In genomic region chr17:84936301-84936700, GRCm38 (mm10) we compare ENCODE assay signal across 16 mouse cellular contexts. TPM values are rescaled to one million over a fixed set of nuclear protein-coding genes. Genes with fewer than 3 reads are reported as not detected.
DNase-seq lines count a peak whose midpoint lies in the region; ATAC-seq and TF ChIP-seq lines count a peak whose summit lies in the region.
"Had no signal": no experiment of that assay in that cellular context is flagged by ENCODE, and none has a peak within 500 bp of the region (broad histone marks: within the 10 kb centered on the region; RNA-seq: fewer than 3 reads in every experiment).

No protein-coding gene starts in this region.

- no peak overlapping the region for H3K4me3 ChIP-seq in liver, embryonic 12.5 days
- no peak overlapping the region for H3K4me3 ChIP-seq in liver, embryonic 11.5 days (ENCODE audit: low read depth, low read length)
- no peak overlapping the region for H3K4me3 ChIP-seq in liver, postnatal 0 days (ENCODE audit: low read depth, low read length)
- H3K4me3 ChIP-seq: embryonic facial prominence, embryonic 13.5 days; forebrain, embryonic 13.5 days; gastrocnemius, adult 2 months; intestine, embryonic 15.5 days; midbrain, embryonic 10.5 days had no signal

- no peaks in the 10 kb centered on the region for H3K27me3 ChIP-seq in liver, embryonic 12.5 days (replicated peaks)
- no peaks in the 10 kb centered on the region for H3K27me3 ChIP-seq in liver, embryonic 11.5 days (replicated peaks; ENCODE audit: control insufficient read depth, insufficient read depth, low read length)
- no peaks in the 10 kb centered on the region for H3K27me3 ChIP-seq in liver, postnatal 0 days (ENCODE audit: insufficient read depth, low read length)
- H3K27me3 ChIP-seq: embryonic facial prominence, embryonic 13.5 days; forebrain, embryonic 13.5 days; intestine, embryonic 15.5 days had no signal

- H3K4me2 ChIP-seq in liver, embryonic 12.5 days = peak overlapping the region; percentile 28
- H3K4me2 ChIP-seq in liver, embryonic 11.5 days = no peak overlapping the region
- H3K4me2 ChIP-seq in liver, postnatal 0 days (ENCODE audit: low read depth, low read length) = peak overlapping the region; percentile 9; the same call in 1 of the 2 replicates
- H3K4me2 ChIP-seq: embryonic facial prominence, embryonic 13.5 days; forebrain, embryonic 13.5 days; heart, embryonic 11.5 days; intestine, embryonic 15.5 days had no signal

- TF ChIP-seq CTCF in liver, postnatal 0 days (IDR thresholded peaks at IDR 0.05; ENCODE audit: low read depth) = no peak

- peaks cover 74% of the 10 kb centered on the region for H3K4me1 ChIP-seq in liver, embryonic 12.5 days
- H3K4me1 ChIP-seq in liver, embryonic 11.5 days (replicated peaks; ENCODE audit: control insufficient read depth, insufficient read depth, low read length) = peaks cover 18% of the 10 kb centered on the region
- H3K4me1 ChIP-seq in liver, postnatal 0 days (ENCODE audit: insufficient read depth) = peaks cover 37% of the 10 kb centered on the region
- H3K4me1 ChIP-seq: forebrain, embryonic 13.5 days; intestine, embryonic 15.5 days; midbrain, embryonic 10.5 days had no signal

- WGBS in liver, embryonic 12.5 days (ENCODE audit: insufficient replicate concordance) = 79% methylated on average over 9 of the region's 9 CpGs
- 67% methylated on average over 9 of the region's 9 CpGs for WGBS in liver, embryonic 11.5 days
- WGBS in liver, postnatal 0 days (ENCODE audit: insufficient replicate concordance) = 58% methylated on average over 9 of the region's 9 CpGs

- no peak for ATAC-seq in liver, embryonic 12.5 days
- ATAC-seq in liver, embryonic 11.5 days (replicated peaks; ENCODE audit: low FRiP score) = no peak
- ATAC-seq in liver, postnatal 0 days = no peak
- ATAC-seq: forebrain, embryonic 13.5 days; intestine, embryonic 15.5 days had no signal

- no peak for TF ChIP-seq EP300 in liver, postnatal 0 days (IDR thresholded peaks at IDR 0.05; ENCODE audit: low read depth)

- DNase-seq in embryo, embryonic 10.5 days (ENCODE audit: low spot score) = peak; percentile 12
- no peak for DNase-seq in embryo, embryonic 10 days (ENCODE audit: low spot score)
- DNase-seq in liver, embryonic 11.5 days (ENCODE audit: low spot score) = no peak
- DNase-seq in kidney, postnatal 25 days = peak; percentile 20 to 40
- DNase-seq in liver, postnatal 0 days = no peak
- DNase-seq in lung, postnatal 4 days = no peak
- DNase-seq in heart, postnatal 14 days = no peak
- DNase-seq: cerebellum, adult 8-10 months; gastrocnemius, adult 2 months; lung, postnatal 10 days had no signal

- H3K27ac ChIP-seq in liver, embryonic 12.5 days = peak overlapping the region; percentile 77
- H3K27ac ChIP-seq in liver, embryonic 11.5 days (ENCODE audit: low read depth, low read length) = no peak overlapping the region
- H3K27ac ChIP-seq in liver, postnatal 0 days (ENCODE audit: low read depth) = peak overlapping the region; percentile 60
- H3K27ac ChIP-seq: embryonic facial prominence, embryonic 13.5 days; forebrain, embryonic 13.5 days; gastrocnemius, adult 2 months; intestine, embryonic 15.5 days; midbrain, embryonic 10.5 days had no signal

- 0 out of 2 replicates have a peak overlapping the region, but pooled peaks have one; percentile 40 for H3K9ac ChIP-seq in liver, embryonic 12.5 days
- H3K9ac ChIP-seq in liver, embryonic 11.5 days (ENCODE audit: low read depth, low read length) = no peak overlapping the region
- peak overlapping the region; percentile 44 for H3K9ac ChIP-seq in liver, postnatal 0 days (replicated peaks)
- H3K9ac ChIP-seq: embryonic facial prominence, embryonic 13.5 days; forebrain, embryonic 13.5 days; intestine, embryonic 15.5 days had no signal

- H3K36me3 ChIP-seq in liver, embryonic 12.5 days = peaks cover 6% of the 10 kb centered on the region
- H3K36me3 ChIP-seq in liver, embryonic 11.5 days (ENCODE audit: control insufficient read depth, insufficient read depth, low read length) = no peaks in the 10 kb centered on the region
- H3K36me3 ChIP-seq in liver, postnatal 0 days (replicated peaks; ENCODE audit: insufficient read depth, low read length) = no peaks in the 10 kb centered on the region
- H3K36me3 ChIP-seq: embryonic facial prominence, embryonic 13.5 days; intestine, embryonic 15.5 days; midbrain, embryonic 10.5 days had no signal

- H3K9me3 ChIP-seq in liver, embryonic 12.5 days (replicated peaks) = peaks cover 16% of the 10 kb centered on the region
- peaks cover 7% of the 10 kb centered on the region; the same call in 1 of the 2 replicates for H3K9me3 ChIP-seq in liver, embryonic 11.5 days (ENCODE audit: control insufficient read depth, low read length)
- H3K9me3 ChIP-seq in liver, postnatal 0 days (ENCODE audit: low read length) = peaks cover 5% of the 10 kb centered on the region; the same call in 1 of the 2 replicates
- H3K9me3 ChIP-seq: embryonic facial prominence, embryonic 13.5 days; intestine, embryonic 15.5 days had no signal

- intact Hi-C loops in heart, postnatal 14 days (cut with DNase I) = no loop called here

RNA-seq across cellular contexts. Expression of gene Ppm1b, which starts 20.2 kb away (rescaled TPM):
- 71.7 and 75.2 TPM in 2 replicates for polyA plus RNA-seq in liver, embryonic 12.5 days (2016; fragmentation: Nextera tagmentation; extraction: Ambion mirVana)
- polyA plus RNA-seq in liver, embryonic 11.5 days (2014; fragmentation: Nextera tagmentation; extraction: Ambion mirVana) = 73.2 and 80.0 TPM in 2 replicates
- 41.6 and 46.3 TPM in 2 replicates for polyA plus RNA-seq in liver, postnatal 0 days (2015; fragmentation: Nextera tagmentation; extraction: Ambion mirVana)
- 10 to 100 TPM; 95.4 to 99.7 TPM for total RNA-seq in heart, postnatal 14 days (2021)

Comparison
In these comparisons a context has a peak if more than half of its experiments do, and no peak if none do; other contexts are left out.
1. DNase-seq: peak in embryo, embryonic 10.5 days (single experiment) and kidney, postnatal 25 days (2 of 2); none in embryo, embryonic 10 days (single experiment), liver, embryonic 11.5 days (single experiment), liver, postnatal 0 days (single experiment), lung, postnatal 4 days (0 of 2) and heart, postnatal 14 days (0 of 2).